Mouse (Mus musculus): ENCODE data around the gene Stx19. TPM values are rescaled to one million over a fixed set of nuclear protein-coding genes. Genes with fewer than 3 reads are reported as not detected.

The Stx19 gene
- total RNA-seq, 1 experiment, result not detected

DNA sequence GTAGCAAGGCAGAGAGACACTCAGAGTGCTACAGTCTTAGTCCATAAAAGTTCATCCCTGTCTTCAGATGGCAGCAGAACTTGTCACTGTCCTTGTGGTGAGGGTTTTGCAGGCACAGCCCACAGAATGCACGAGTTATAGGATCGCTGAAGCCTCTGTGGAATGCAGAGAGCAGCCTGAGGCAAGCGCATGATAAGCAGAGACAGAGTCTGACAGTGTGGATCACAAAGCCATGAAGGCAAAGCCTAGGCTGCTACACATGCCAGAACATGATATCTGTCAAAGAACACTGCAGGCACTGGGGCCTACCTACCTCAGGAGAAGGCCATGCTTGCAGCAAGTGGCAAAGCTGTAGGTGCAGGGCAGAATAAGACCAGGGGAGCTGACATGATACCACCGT, 15.1 kb upstream of the Stx19 start:
- no peak for TF ChIP-seq CHD2 (IDR thresholded peaks at IDR 0.05; ENCODE audit: low read depth, low read length)
- no peak for TF ChIP-seq MAFK (IDR thresholded peaks at IDR 0.05; ENCODE audit: insufficient read depth, low read depth, low read length)
- TF ChIP-seq HCFC1 (IDR thresholded peaks at IDR 0.05; ENCODE audit: borderline replicate concordance, insufficient read depth, low read length), result no peak
- no peak for TF ChIP-seq ZNF384 (IDR thresholded peaks at IDR 0.05; ENCODE audit: low read depth, low read length)
- TF ChIP-seq ZC3H11A (IDR thresholded peaks at IDR 0.05; ENCODE audit: borderline replicate concordance, low read depth, low read length), result no peak
- Histone ChIP-seq H3K36me3 (ENCODE audit: control insufficient read depth, insufficient read depth, low read length, poor library complexity, severe bottlenecking) (no peaks in the 10 kb centered on the region; the same call in 1 of the 2 replicates), H3K4me3 (ENCODE audit: insufficient read depth in 1 of 2, low read depth in 1 of 2, low read length in 2 of 2, poor library complexity in 1 of 2, severe bottlenecking in 1 of 2) (no peak overlapping the region), H3K9ac (ENCODE audit: insufficient read depth, low read depth, low read length, poor library complexity, severe bottlenecking) (no peak overlapping the region), H3K4me1 (ENCODE audit: control insufficient read depth in 2 of 2, insufficient read depth in 2 of 2, low read length in 2 of 2, poor library complexity in 1 of 2) (no peaks in the 10 kb centered on the region), H3K9me3 (ENCODE audit: control insufficient read depth, insufficient read depth, low read depth, low read length) (no peaks in the 10 kb centered on the region), H3K27ac (ENCODE audit: insufficient read depth, low read depth, low read length, poor library complexity, severe bottlenecking) (no peak overlapping the region)
- in situ Hi-C loops (cut with MboI; ENCODE audit: low sequenced_read_pairs in 2 of 2, unreplicated experiment in 2 of 2), result no loop called here
- DNase-seq (ENCODE audit: low read depth, low spot score), result no peak

DNA sequence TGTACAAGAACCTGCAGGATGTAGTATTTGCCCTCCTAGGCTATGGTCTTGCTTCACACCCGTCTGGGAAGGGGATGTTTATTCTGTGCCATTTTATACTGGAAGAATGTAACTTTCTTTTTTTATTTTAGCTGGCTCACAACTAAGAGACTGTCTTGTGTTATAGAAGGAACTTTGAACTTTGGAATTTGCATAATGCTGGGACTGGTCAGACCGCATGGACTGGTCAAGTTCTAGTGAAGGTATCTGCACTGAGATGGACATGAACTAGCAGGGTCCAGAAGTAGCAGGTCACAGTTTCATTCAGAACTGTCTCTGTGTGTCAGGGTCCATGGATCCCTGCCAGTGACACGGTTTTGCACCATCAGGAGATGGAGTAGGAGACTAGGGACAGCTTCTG, 14.6 kb upstream of the Stx19 start:
- DNase-seq (ENCODE audit: low read depth, low spot score), result no peak
- Histone ChIP-seq H3K4me3 (ENCODE audit: insufficient read depth in 1 of 2, low read depth in 1 of 2, low read length in 2 of 2, poor library complexity in 1 of 2, severe bottlenecking in 1 of 2) (no peak overlapping the region), H3K9me3 (ENCODE audit: control insufficient read depth, insufficient read depth, low read depth, low read length) (no peaks in the 10 kb centered on the region), H3K4me1 (ENCODE audit: control insufficient read depth in 2 of 2, insufficient read depth in 2 of 2, low read length in 2 of 2, poor library complexity in 1 of 2) (no peaks in the 10 kb centered on the region), H3K36me3 (ENCODE audit: control insufficient read depth, insufficient read depth, low read length, poor library complexity, severe bottlenecking) (no peaks in the 10 kb centered on the region; the same call in 1 of the 2 replicates), H3K27ac (ENCODE audit: insufficient read depth, low read depth, low read length, poor library complexity, severe bottlenecking) (no peak overlapping the region), H3K9ac (ENCODE audit: insufficient read depth, low read depth, low read length, poor library complexity, severe bottlenecking) (no peak overlapping the region)
- TF ChIP-seq HCFC1 (IDR thresholded peaks at IDR 0.05; ENCODE audit: borderline replicate concordance, insufficient read depth, low read length) (no peak), ZNF384 (IDR thresholded peaks at IDR 0.05; ENCODE audit: low read depth, low read length) (no peak), ZC3H11A (IDR thresholded peaks at IDR 0.05; ENCODE audit: borderline replicate concordance, low read depth, low read length) (no peak), MAFK (IDR thresholded peaks at IDR 0.05; ENCODE audit: insufficient read depth, low read depth, low read length) (no peak), CHD2 (IDR thresholded peaks at IDR 0.05; ENCODE audit: low read depth, low read length) (no peak)
- in situ Hi-C loops (cut with MboI; ENCODE audit: low sequenced_read_pairs in 2 of 2, unreplicated experiment in 2 of 2), result no loop called here

DNA sequence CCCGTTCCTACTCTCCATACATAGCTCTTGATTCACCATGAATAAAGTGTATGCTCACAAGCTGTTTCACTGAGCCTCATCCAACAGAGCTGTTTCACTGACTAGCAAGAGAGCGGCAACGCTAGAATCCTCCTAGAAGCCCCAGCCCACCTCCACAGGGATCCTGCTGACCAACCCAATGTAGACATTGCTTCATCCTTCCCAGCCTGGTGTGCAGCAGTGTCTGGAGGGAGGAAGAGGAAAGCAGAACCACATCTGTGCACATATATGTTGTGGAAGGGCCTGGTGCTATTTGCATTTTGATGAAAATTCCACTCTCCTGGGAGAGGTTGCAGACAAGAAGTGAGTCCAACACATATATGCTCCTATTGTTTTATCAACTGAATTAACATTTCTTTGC, 9.9 kb upstream of the Stx19 start:
- TF ChIP-seq MAFK (IDR thresholded peaks at IDR 0.05; ENCODE audit: insufficient read depth, low read depth, low read length) (no peak), ZNF384 (IDR thresholded peaks at IDR 0.05; ENCODE audit: low read depth, low read length) (no peak), HCFC1 (IDR thresholded peaks at IDR 0.05; ENCODE audit: borderline replicate concordance, insufficient read depth, low read length) (no peak), CHD2 (IDR thresholded peaks at IDR 0.05; ENCODE audit: low read depth, low read length) (no peak), ZC3H11A (IDR thresholded peaks at IDR 0.05; ENCODE audit: borderline replicate concordance, low read depth, low read length) (no peak)
- in situ Hi-C loops (cut with MboI; ENCODE audit: low sequenced_read_pairs in 2 of 2, unreplicated experiment in 2 of 2), result no loop called here
- Histone ChIP-seq H3K9ac (ENCODE audit: insufficient read depth, low read depth, low read length, poor library complexity, severe bottlenecking) (no peak overlapping the region), H3K36me3 (ENCODE audit: control insufficient read depth, insufficient read depth, low read length, poor library complexity, severe bottlenecking) (no peaks in the 10 kb centered on the region; the same call in 1 of the 2 replicates), H3K4me3 (ENCODE audit: insufficient read depth in 1 of 2, low read depth in 1 of 2, low read length in 2 of 2, poor library complexity in 1 of 2, severe bottlenecking in 1 of 2) (no peak overlapping the region), H3K27ac (ENCODE audit: insufficient read depth, low read depth, low read length, poor library complexity, severe bottlenecking) (no peak overlapping the region), H3K9me3 (ENCODE audit: control insufficient read depth, insufficient read depth, low read depth, low read length) (no peaks in the 10 kb centered on the region), H3K4me1 (ENCODE audit: control insufficient read depth in 2 of 2, insufficient read depth in 2 of 2, low read length in 2 of 2, poor library complexity in 1 of 2) (peaks cover 0 to 7% of the 10 kb centered on the region in 2 experiments; a peak in 1 of 4 replicates)
- DNase-seq (ENCODE audit: low read depth, low spot score), result no peak

DNA sequence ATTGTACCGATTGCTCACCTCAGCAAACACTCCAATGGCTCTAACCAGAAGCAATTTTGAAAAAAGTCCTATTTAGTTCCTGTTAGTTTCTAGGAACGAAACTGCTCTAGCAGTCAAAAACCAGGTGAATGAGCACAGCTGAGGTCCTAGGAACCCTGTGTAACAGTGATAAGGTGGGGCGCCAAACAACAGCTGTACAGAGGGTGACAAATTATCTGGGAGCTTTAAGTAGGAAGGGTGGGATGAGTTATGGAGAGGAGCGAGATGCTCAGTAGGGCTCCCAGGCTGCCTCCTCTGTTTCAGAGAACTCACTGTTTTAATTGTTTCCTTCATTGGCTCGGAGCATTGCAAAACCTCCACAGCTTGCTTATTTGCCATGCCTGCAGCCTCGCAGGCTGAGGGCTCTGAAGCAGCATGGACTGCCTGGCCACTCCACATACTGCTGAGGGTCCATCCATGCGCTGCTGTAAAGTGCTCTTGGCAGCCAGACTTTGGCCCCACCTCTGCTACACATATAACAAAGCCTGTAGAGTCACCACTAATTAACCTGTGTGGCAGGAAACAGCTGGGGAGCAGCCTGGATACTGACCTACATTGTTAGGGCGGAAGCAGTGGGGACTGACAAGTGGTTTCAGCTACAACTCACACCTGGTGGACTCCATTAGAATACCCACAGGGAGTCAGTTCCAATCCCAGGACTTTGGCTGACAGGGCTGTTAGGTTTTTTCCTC, 7.1 kb upstream of the Stx19 start:
- TF ChIP-seq MAFK (IDR thresholded peaks at IDR 0.05; ENCODE audit: insufficient read depth, low read depth, low read length) (no peak), CHD2 (IDR thresholded peaks at IDR 0.05; ENCODE audit: low read depth, low read length) (no peak), HCFC1 (IDR thresholded peaks at IDR 0.05; ENCODE audit: borderline replicate concordance, insufficient read depth, low read length) (no peak), ZC3H11A (IDR thresholded peaks at IDR 0.05; ENCODE audit: borderline replicate concordance, low read depth, low read length) (no peak)
- H3K9me3 ChIP-seq (ENCODE audit: control insufficient read depth, insufficient read depth, low read depth, low read length), result no peaks in the 10 kb centered on the region
- no peak overlapping the region for H3K9ac ChIP-seq (ENCODE audit: insufficient read depth, low read depth, low read length, poor library complexity, severe bottlenecking)
- in situ Hi-C loops (cut with MboI; ENCODE audit: low sequenced_read_pairs in 2 of 2, unreplicated experiment in 2 of 2), result no loop called here
- H3K4me1 ChIP-seq (ENCODE audit: control insufficient read depth in 2 of 2, insufficient read depth in 2 of 2, low read length in 2 of 2, poor library complexity in 1 of 2), result peaks cover 0 to 7% of the 10 kb centered on the region in 2 experiments; a peak in 1 of 4 replicates
- H3K27ac ChIP-seq (ENCODE audit: insufficient read depth, low read depth, low read length, poor library complexity, severe bottlenecking), result no peak overlapping the region
- no peaks in the 10 kb centered on the region; the same call in 1 of the 2 replicates for H3K36me3 ChIP-seq (ENCODE audit: control insufficient read depth, insufficient read depth, low read length, poor library complexity, severe bottlenecking)
- H3K4me3 ChIP-seq (ENCODE audit: insufficient read depth in 1 of 2, low read depth in 1 of 2, low read length in 2 of 2, poor library complexity in 1 of 2, severe bottlenecking in 1 of 2), result no peak overlapping the region
- DNase-seq (ENCODE audit: low read depth, low spot score), result no peak

Measured in ES-E14 (cell line).